Mouse (Mus musculus) heart, embryonic 14.5 days (tissue): ENCODE results near the gene Cog8. TPM values are rescaled to one million over a fixed set of nuclear protein-coding genes. Genes with fewer than 3 reads are reported as not detected.
"Not testable (repeated sequence)": the region's sequence is repeated elsewhere in the genome, so short reads cannot be mapped to it uniquely, and the experiment has no call there.

Experiments used
- ATAC-seq: fragments of 200-750 bp; cut with Nextera tagmentation; 2 replicates; pipeline ENCODE4 v1.8.0; 2017; ENCODE audit warnings: low read depth, moderate TSS enrichment; ENCODE audit not compliant: insufficient number of reproducible peaks, insufficient read depth, low FRiP score
- H3K27ac ChIP-seq, 2 experiments: fragments of 200-500 bp in 1 of 2; fragments of 300-500 bp in 1 of 2; sonication (generic) in 1 of 2; replicated peaks in 1 of 2; 2 replicates each; pipeline ENCODE4 v1.5.1; 2012 to 2014; ENCODE audit warnings: low read depth in 2 of 2, low read length in 2 of 2, control low read depth in 1 of 2, mild to moderate bottlenecking in 1 of 2, mixed read lengths in 1 of 2; ENCODE audit not compliant: control insufficient read depth in 1 of 2, insufficient read depth in 1 of 2
- H3K27me3 ChIP-seq: fragments of 300-500 bp; sonication (generic); 2 replicates; pipeline ENCODE4 v1.6.1; 2014; ENCODE audit warnings: mild to moderate bottlenecking, low read length, control low read depth; ENCODE audit not compliant: control insufficient read depth, insufficient read depth
- H3K36me3 ChIP-seq: fragments of 300-500 bp; sonication (generic); 2 replicates; pipeline ENCODE4 v1.6.1; 2014; ENCODE audit warnings: mild to moderate bottlenecking, control low read depth, low read length, mixed read lengths; ENCODE audit not compliant: control insufficient read depth, insufficient read depth
- H3K4me1 ChIP-seq, 2 experiments: fragments of 200-500 bp in 1 of 2; fragments of 300-500 bp in 1 of 2; sonication (generic) in 1 of 2; 2 replicates each; pipeline ENCODE4 v1.6.1; 2012 to 2014; ENCODE audit warnings: low read length in 2 of 2, control low read depth in 1 of 2, mixed read lengths in 1 of 2; ENCODE audit not compliant: control insufficient read depth in 2 of 2, insufficient read depth in 2 of 2
- H3K4me2 ChIP-seq: fragments of 300-500 bp; sonication (generic); 2 replicates; pipeline ENCODE4 v1.6.1; 2014; ENCODE audit warnings: mild to moderate bottlenecking, low read length
- H3K4me3 ChIP-seq, 2 experiments: fragments of 200-500 bp in 1 of 2; fragments of 300-500 bp in 1 of 2; sonication (generic) in 1 of 2; 2 replicates each; pipeline ENCODE4 v1.5.1; 2012 to 2014; ENCODE audit warnings: low read length in 2 of 2, mild to moderate bottlenecking in 2 of 2, control low read depth in 1 of 2, low read depth in 1 of 2, moderate library complexity in 1 of 2; ENCODE audit not compliant: control insufficient read depth in 1 of 2, insufficient read depth in 1 of 2
- H3K9ac ChIP-seq: fragments of 300-500 bp; sonication (generic); 2 replicates; pipeline ENCODE4 v1.6.1; 2014; ENCODE audit warnings: mild to moderate bottlenecking, low read length
- H3K9me3 ChIP-seq: fragments of 300-500 bp; sonication (generic); 2 replicates; pipeline ENCODE4 v1.6.1; 2016; ENCODE audit warnings: low read length, control low read depth; ENCODE audit not compliant: control insufficient read depth
- WGBS: fragments of 180-500 bp; shearing (Covaris S2); extraction: QIAGEN DNeasy Blood & Tissue Kit; methylation state at CpG from one replicate; pipeline ENCODE4 v1.1.7; 2014; 5-methylcytosine and 5-hydroxymethylcytosine counted together
- polyA plus RNA-seq: library from polyadenylated mRNA; unstranded; fragments of >200 nt; fragmentation: Nextera tagmentation; extraction: Ambion mirVana; gene quantifications from 2 replicates; pipeline ENCODE4 v1.2.1, GENCODE M21; 2014

Gene Cog8
- polyA plus RNA-seq, 1 experiment from 2014 or later = 26.5 TPM

DNA sequence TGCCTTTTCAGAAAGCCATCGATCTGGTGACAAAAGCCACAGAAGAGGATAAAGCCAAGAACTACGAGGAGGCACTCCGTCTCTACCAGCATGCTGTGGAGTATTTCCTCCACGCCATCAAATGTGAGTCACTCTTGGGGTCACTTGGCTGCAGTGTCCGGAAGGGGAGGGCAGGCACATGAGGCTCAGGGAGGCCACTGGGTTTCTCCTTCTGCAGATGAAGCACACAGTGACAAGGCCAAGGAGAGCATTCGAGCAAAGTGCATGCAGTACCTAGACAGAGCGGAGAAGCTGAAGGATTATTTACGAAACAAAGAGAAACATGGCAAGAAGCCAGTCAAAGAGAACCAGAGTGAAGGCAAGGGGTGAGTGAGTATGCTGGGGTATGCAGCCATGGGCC lies 19.9 kb downstream of the Cog8 start:
- Histone ChIP-seq H3K27ac (no peak overlapping the region), H3K4me3 (no peak overlapping the region), H3K36me3 (peaks cover 49% of the 10 kb centered on the region), H3K9ac (no peak overlapping the region), H3K27me3 (no peaks in the 10 kb centered on the region), H3K4me1 (peaks cover 4 to 17% of the 10 kb centered on the region in 2 experiments), H3K4me2 (no peak overlapping the region), H3K9me3 (no peaks in the 10 kb centered on the region)
- ATAC-seq = peak; percentile 41; the same call in 1 of the 2 replicates
- WGBS = 80% methylated on average over 8 of the region's 8 CpGs

DNA sequence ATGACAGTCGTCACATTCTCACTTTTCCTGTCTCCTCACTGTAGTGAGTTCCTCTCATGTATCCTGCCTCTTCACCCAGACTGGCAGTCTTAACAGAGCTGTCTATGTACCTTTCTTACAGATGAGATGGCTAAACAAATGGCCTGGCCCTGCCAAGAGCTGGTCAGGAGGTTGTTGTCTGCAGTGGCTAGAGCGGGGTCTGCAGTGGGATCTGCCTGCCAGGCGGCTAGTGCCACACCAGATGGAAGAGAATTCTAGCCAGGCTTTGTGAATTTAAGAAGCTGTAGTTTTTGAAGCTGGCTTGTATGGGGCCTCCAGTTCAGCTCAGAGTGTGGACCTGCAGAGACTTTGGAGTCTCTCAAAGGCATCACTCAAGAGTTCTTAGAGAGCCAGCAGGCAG lies 20.8 kb downstream of the Cog8 start:
- 87% methylated on average over 3 of the region's 3 CpGs for WGBS
- H3K4me3 ChIP-seq = no peak overlapping the region
- ATAC-seq = no peak

DNA sequence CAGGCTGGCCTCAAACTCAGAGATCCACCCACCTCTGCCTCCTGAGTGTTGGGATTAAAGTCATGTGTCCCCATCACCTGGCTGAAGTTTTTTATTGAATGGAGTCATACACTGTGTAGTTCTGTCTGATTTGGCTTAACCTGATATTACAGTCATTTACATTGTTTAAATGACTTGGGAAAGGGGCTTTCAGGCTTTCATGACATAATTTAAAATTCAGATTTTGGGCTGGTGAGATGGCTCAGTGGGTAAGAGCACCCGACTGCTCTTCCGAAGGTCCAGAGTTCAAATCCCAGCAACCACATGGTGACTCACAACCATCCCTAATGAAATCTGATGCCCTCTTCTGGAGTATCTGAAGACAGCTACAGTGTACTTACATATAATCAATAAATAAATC lies 22.9 kb downstream of the Cog8 start:
- not testable (repeated sequence) for ATAC-seq, H3K4me2 ChIP-seq, H3K27me3 ChIP-seq, H3K4me3 ChIP-seq, H3K9ac ChIP-seq, H3K27ac ChIP-seq, H3K9me3 ChIP-seq
- Histone ChIP-seq H3K4me1 (peaks cover 4 to 17% of the 10 kb centered on the region in 2 experiments), H3K36me3 (peaks cover 19% of the 10 kb centered on the region)
- 96% methylated on average over 2 of the region's 2 CpGs for WGBS

More for the DNA sequence above, 20.8 kb downstream of the Cog8 start:
- Histone ChIP-seq H3K9ac (no peak overlapping the region), H3K27me3 (no peaks in the 10 kb centered on the region), H3K9me3 (no peaks in the 10 kb centered on the region), H3K4me2 (no peak overlapping the region), H3K36me3 (peaks cover 39% of the 10 kb centered on the region), H3K4me1 (peaks cover 4 to 17% of the 10 kb centered on the region in 2 experiments), H3K27ac (no peak overlapping the region)

DNA sequence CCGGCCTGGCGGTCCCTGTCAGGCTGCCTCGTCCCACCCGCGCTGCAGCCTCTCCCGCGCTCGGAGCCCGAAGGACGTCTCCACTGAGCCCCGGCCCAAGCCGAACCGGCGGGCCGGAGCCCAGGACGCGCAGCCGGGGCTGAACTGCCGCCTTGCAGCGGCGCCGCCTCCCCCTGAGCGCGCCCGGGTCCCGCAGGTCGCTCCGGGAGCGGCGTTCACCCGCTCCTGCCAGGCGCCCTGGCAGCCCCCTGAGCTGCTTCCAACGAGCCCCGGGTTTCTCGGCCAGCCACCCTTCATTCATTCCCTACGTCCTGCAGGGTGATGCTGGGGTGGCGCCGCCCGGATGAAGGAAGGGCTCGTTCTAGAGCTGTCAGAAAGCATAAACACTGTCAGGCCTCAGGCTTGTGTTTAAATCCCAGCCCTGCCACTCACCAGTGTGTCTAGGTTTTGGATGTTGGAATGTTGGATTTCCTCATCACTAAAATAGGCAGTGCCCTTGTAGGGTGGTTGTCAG lies 24.9 kb downstream of the Cog8 start:
- 0% methylated on average over 36 of the region's 40 CpGs for WGBS
- Histone ChIP-seq H3K4me3 (peak overlapping the region; percentile 93 to 99), H3K27me3 (no peaks in the 10 kb centered on the region), H3K9ac (peak overlapping the region; percentile 96), H3K36me3 (peaks cover 9% of the 10 kb centered on the region; the same call in 1 of the 2 replicates), H3K4me1 (peaks cover 4 to 17% of the 10 kb centered on the region in 2 experiments), H3K9me3 (no peaks in the 10 kb centered on the region), H3K27ac (peak overlapping the region; percentile 83), H3K4me2 (peak overlapping the region; percentile 88)
- no peak for ATAC-seq

DNA sequence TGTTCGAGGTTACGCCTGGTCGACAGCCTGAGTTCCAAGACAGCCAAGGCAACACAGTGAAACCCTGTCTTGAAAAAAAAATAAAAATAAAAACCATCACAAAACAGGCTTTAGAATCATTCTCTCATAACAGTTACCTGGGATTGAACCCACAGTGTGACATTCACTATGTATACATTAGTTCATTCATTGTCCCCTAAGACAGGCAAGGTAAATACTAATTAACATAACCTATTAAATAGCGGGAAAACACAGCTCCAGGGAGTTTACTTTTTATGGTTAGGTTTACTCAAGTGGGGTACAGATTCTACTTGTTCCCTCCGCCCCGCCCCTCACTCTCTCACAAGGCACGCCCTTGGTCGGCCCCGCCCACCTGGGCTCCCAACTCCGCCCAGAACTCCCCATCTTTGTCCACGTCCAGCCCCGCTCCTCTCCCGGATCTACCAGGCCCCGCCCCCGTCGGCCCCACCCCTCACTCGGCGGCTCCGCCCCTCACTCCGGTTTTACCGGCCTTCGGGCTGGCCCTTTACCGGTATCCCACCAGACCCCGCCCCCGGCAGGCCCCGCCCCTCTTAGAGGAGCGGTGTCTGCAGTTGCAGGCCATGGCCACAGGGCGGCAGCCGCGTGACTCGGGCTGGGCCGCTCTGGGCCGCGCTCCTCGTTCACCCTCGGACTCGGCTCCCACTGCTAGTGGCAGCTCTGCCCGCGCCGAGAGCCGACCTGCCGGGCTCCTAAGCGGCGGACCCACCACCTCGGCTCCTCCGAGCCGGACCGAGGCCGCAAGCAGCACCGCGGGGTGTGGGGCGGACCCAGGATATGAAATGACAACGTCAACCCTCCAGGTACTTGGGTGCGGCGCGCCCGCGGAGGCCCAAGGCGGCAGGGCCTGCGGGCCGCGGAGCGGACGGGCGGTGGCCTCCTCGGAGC lies 25.6 kb downstream of the Cog8 start, which contains the start of gene Vps4a:
Gene Vps4a (plus strand): TSS at position 573 of the 927 bp plus-strand sequence.
- no peaks in the 10 kb centered on the region for H3K9me3 ChIP-seq
- no peaks in the 10 kb centered on the region for H3K27me3 ChIP-seq
- 4% methylated on average over 64 of the region's 66 CpGs for WGBS
- peak within 1 kb of the TSS; percentile 96 for H3K9ac ChIP-seq
- H3K4me2 ChIP-seq = peak within 1 kb of the TSS; percentile 88
- H3K4me3 ChIP-seq = peak within 1 kb of the TSS; percentile 93 to 99
- H3K4me1 ChIP-seq = peaks cover 4 to 17% of the 10 kb centered on the region in 2 experiments
- H3K36me3 ChIP-seq = 0 out of 2 replicates have a peak, but pooled peaks cover 7% of the 10 kb centered on the region
- H3K27ac ChIP-seq = peak within 1 kb of the TSS; percentile 83
- peak; percentile 93 for ATAC-seq

DNA sequence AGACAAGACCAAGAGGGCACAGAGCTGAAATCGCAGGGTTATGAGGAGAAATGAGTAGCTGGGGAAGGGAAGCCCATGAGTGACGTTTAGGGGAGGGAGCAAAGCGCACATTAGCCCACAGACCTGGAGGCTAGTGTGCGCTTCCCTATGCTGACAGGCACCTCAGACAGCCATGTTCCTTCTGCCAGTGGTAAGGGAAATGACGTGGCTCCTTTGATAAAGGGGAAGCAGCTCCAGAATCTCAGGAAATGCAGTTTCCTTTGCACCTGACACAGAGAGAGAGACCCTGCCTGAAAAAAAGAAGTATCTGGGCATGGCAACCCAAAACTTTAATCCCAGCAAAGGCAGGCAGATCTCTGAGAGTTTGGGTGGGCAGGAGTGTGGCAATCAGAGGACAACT lies 26.4 kb downstream of the Cog8 start:
- Histone ChIP-seq H3K9ac (no peak overlapping the region), H3K9me3 (no peaks in the 10 kb centered on the region), H3K36me3 (0 out of 2 replicates have a peak, but pooled peaks cover 4% of the 10 kb centered on the region), H3K4me2 (no peak overlapping the region), H3K4me1 (peaks cover 4 to 17% of the 10 kb centered on the region in 2 experiments), H3K27me3 (no peaks in the 10 kb centered on the region), H3K27ac (no peak overlapping the region), H3K4me3 (no peak overlapping the region)
- ATAC-seq = no peak
- 66% methylated on average over 5 of the region's 5 CpGs for WGBS

DNA sequence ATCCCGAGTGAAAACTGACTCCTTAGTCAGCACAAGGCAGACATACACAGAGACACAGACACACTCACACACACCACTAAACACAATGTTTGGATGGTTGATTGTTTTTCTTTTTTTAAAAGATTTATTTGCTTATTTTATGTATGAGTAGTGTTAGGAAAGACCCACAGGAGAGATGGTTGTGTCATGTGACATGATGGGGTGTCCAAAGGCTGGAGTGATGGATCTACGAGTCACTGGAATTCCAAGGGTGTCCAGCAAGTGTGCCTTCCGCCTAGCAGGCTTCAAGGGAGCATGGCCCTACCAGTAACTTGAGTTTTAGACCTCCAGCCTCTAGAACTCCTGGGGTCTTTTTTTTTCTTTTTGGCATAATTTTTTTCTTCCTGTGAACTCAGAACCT lies 27.2 kb downstream of the Cog8 start:
- no peak overlapping the region for H3K9ac ChIP-seq
- H3K4me1 ChIP-seq = peaks cover 4 to 17% of the 10 kb centered on the region in 2 experiments
- WGBS = 72% methylated on average over 3 of the region's 3 CpGs
- H3K27me3 ChIP-seq = no peaks in the 10 kb centered on the region
- H3K36me3 ChIP-seq = 0 out of 2 replicates have a peak, but pooled peaks cover 4% of the 10 kb centered on the region
- no peak overlapping the region for H3K27ac ChIP-seq
- no peak for ATAC-seq
- no peak overlapping the region for H3K4me2 ChIP-seq
- H3K4me3 ChIP-seq = no peak overlapping the region
- H3K9me3 ChIP-seq = no peaks in the 10 kb centered on the region
